Mouse (Mus musculus) fibroblast of lung, adult 2 months (primary cell): ENCODE data around the gene Fosb.

Experiments
- DNase-seq: peaks from one replicate; pipeline ENCODE4 v3.0.0-alpha.2; 2011; ENCODE audit warnings: low read depth

Fosb gene

GRCm38 (mm10) chr7:19309884-19310641 is at the start of gene Fosb:
Fosb (minus strand) TSS chr7:19310051.
- peak; percentile 83 for DNase-seq

DNA sequence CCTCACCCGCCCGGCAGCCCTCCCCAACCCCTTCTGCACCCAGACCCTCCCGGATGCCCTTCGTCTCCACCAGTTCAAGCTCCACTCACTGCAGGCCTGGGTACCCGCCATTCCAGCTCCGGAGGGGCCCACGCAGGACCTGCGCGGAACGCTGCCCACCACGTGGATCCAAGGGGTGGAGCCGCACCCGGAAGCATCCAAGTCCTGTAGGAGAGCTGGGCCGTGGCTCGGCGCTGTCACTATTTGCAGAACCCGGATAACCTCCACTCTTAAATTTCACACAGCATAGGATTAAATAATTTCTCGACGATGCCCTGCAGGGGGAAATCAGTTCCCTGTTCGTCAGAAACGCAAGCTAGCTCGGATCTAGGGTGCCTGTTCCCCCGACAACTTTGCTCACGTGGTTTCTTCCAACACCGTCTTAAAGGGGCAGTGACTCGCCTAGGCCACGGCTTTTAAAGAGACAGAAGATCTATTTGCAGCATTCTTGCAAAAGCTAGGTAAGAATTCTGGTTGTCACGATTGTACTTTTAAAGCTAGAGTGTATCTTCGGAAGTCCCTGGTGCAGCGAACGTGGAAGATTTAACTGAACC is 49.5 kb upstream of the Fosb start, which contains the start of the genes Cd3eap and Ppp1r13l:
Gene Cd3eap, minus strand, starts transcription at position 185 of the 593 bp plus-strand sequence.
Gene Ppp1r13l, plus strand, starts transcription at position 451 of the 593 bp plus-strand sequence.
- no peak for DNase-seq

DNA sequence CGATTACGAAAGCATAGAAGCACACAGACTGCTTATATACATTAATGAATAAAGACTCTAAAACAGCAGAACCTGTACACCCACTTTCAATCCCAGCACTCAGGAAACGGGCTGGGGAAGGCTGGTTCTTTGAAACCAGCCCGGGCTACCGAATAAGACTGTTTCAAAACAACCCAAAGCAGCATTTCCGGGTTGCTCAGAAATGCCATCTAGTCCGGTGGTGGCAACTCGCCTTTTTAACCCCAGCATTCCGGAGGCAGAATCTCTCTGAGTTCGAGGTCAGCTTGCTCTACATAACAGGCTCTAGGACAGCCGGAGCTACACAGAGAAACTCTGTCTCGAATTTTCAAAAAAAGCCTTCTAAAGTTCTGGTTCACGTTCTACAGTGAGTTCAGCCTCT is 48.8 kb upstream of the Fosb start:
- DNase-seq, result no peak

- no peak for DNase-seq
These were observed 47.8 kb upstream of the Fosb start for GRCm38 (mm10) chr7:19357381-19358375.

GRCm38 (mm10) chr7:19356311-19356710 is 46.5 kb upstream of the Fosb start:
- DNase-seq, result no peak

DNA sequence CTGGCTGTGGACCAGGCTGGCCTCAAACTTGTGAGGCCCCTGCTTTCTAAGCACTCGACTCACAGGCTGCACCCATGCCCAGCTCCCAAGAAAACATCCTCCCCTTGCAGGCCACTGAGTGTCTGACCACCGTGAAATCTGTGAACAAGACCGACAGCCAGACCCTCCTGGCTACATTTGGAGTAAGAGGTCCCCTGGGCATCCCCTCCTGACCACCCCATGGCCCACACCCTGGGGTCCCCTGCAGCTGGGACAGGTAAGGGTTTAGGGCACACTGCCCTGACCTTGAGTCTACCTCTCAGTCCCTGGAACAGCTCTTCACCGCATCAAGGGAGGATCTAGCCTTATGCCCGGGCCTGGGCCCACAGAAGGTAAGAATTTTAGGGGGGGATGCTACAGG is 45.1 kb upstream of the Fosb start:
- no peak for DNase-seq

DNA sequence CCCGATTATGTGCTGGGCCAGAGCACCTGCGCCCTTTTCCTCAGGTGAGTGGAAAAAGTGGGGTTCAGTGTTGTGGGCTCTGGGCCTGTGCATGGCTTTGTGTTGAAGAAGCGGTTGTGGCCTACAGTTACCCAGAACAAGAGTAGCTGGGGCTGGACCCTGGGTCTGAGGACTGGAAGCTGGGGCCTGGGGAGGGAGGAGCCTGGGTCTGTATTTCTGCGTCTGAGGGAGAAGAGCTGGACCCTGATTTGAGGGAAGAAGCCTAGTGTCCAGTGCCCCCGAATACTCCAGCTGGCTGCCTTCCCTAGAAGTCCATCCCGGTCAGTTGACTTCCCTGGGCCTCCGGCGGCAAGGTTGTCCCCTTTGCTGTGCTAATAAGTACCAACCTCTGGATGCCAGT is 40.4 kb upstream of the Fosb start:
- no peak for DNase-seq

DNA sequence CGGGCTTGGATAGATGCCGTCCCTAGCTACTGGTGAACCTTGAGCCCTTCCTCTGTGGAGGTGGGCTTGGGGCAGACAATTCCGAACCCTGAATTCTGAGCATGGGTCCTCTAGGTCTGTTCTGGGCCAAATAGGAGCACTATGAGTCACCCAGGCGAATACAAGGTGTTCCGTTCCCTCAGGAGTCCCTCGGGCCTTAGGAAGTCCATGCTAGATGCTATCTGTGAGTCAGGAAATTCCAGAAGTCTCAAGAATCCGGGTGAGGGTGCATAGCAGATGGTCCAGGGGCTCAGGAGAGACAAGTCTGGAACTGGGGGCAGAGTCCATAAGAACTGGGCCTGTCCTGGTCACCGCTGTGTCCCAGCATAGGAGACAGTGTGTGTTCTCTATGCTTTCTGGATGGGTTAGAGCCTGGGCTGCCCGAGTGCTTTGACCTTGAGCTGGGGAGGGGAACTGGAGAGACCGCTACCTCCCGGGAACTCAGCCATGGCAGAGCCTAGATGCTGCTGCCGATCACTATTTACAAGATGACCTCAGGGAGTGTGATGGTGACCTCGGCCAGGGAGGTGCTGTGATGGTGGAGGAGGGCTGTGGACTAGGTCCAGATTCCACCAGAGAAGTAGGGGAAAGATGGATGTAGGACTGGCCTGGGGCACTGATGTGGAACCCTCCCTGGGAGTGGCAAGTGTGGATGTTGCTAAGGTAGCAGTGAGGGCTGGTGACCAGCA is 39.5 kb upstream of the Fosb start:
- no peak for DNase-seq

- peak; percentile 87 for DNase-seq
These were observed 35.2 kb upstream of the Fosb start for GRCm38 (mm10) chr7:19344938-19345471.

DNA sequence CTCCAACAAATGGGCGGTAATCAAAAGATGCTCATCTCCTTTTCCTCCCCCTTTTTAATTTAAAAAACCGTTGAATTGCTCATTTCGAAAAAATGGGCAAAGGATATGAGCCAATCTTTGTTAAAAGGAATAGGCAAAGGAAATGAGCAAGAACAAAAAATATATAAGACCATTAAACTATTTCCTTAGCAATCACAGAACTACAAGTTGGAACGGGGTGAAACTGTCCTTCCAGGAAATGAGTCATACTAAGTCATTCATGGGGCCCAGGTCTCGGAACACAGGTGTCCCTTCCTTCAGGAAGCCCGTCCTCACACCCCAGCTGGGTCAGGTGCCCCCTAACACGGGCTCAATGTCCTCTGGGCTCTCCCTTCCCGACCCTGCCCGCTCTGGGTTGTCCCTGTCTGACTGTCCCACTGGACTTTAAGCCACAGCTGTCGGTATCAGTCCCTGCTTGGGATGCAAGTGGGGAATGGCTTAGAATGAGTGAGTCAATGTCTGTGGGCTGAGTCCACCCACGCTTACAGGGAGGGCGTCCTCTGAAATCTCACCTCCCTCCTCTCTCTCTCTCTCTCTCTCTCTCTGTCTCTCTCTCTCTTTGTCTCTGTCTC is 34.5 kb upstream of the Fosb start, which contains the start of gene Ercc1:
Gene Ercc1, plus strand, starts transcription at position 542 of the 611 bp plus-strand sequence.
- no peak for DNase-seq

DNA sequence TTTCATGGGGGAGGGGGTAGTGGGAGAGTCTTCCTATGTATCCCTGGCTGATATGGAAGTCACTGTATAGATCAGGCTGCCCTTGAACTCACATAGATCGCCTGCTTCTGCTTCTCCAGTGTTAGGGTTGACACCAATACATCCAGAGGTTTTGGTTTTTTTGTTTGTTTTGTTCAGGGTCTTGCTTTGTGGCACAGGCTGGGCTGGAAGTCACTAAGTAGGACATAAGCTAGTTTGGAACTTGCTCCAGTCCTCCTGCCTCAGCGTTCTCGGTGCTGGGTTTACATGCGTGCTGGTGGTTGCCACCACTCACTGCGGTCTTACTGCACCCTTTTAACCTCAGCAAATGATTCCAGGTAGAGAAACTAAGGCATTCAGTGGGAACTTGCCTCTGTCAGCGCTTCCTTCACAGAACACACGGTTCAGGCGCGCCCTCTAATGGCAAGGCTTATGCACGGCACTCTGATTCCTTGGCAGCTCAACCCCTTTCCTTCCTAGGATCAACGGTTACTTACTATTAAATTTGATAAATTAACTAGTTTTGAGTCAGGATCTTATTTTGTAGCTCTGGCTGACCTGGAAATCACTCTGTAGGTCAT is 33.5 kb upstream of the Fosb start:
- DNase-seq, result no peak

- DNase-seq, result no peak
These were observed 32.7 kb upstream of the Fosb start for GRCm38 (mm10) chr7:19342481-19343027.

GRCm38 (mm10) chr7:19341761-19342409 is 32.0 kb upstream of the Fosb start:
- DNase-seq, result no peak

- DNase-seq, result no peak
These were observed 31.4 kb upstream of the Fosb start for GRCm38 (mm10) chr7:19341250-19341649.

GRCm38 (mm10) chr7:19338596-19338995 is 28.7 kb upstream of the Fosb start:
- peak; percentile 63 for DNase-seq

DNA sequence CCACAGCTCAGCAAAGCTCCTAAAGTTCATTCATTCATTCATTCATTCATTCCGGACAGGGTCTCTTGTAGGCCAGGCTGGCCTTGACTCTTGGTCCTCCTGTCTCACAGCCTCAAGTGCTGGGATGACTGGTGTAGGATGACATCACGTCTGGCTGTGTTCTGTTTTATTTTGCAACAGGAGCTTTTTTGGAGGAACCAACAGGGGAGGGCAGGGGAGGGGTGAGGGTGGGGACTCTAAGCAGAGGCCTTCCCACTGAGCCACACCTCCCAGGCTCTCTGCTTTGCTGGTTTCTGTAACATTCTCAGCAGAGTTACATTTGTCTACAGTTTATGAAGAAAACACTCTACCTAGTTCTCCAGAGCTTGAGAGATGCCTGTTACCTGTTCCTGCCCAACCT is 28.2 kb upstream of the Fosb start:
- no peak for DNase-seq

DNA sequence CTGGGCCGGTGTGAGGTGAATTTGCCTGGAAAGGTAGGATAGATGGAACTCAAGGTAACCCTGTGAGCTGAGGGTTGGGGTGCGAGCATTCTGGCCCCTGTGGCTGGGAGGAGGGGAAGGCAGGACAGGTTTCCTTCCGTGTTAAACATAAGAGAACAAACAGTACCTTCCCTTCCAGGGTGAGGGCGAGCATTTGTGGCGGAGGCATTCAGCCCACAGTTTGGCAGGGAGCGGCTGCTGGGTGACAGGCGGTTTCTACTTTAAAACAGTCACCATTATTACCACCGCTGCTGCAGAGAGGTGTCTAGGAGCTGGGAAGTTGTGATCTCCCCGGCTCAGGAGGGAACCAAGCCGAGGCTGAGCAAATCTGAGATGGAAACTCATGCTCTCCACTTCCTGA is 27.3 kb upstream of the Fosb start:
- no peak for DNase-seq

- no peak for DNase-seq
These were observed 25.7 kb upstream of the Fosb start for GRCm38 (mm10) chr7:19335583-19335982.

DNA sequence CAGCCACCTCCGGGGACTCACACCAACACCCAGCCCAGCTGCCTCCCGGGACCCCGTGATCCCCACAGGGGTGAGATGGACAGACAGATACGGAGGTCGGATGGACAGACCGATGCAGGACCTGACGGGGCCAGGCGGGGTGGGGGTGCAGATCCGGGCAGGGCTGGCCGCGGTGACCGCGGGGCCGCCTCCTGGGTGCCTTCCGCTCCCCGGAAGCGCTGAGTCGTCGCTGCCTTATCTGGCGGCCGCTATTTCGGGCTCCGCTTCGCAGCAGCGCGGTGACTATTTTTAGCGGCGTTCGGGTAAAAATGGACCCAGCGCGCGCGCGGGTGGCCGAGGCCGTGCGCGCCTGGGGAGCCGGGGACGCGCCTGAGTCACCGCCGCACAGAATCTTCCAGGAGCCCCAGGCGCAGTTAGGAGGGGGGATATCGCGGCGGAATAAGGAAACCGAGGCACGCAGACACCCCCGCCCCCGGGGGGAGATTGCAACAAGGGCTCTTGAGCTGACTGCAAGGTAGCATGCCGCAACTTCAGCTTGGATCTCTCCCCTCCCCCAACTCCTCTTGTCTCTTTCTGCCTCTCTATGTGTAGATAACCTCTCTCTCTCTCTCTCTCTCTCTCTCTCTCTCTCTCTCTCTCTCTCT is 23.0 kb upstream of the Fosb start:
- no peak for DNase-seq
